ENCODE assay signal across 8 mouse cellular contexts in genomic region chr15:100728586-100728985, GRCm38 (mm10). TPM values are rescaled to one million over a fixed set of nuclear protein-coding genes. Genes with fewer than 3 reads are reported as not detected.
A peak's percentile ranks its signal among the peaks of the same experiment; 100 is the strongest.
DNase-seq lines count a peak whose midpoint lies in the region; ATAC-seq and TF ChIP-seq lines count a peak whose summit lies in the region.

No protein-coding gene starts in this region.

- TF ChIP-seq EP300 in lung, postnatal 0 days (IDR thresholded peaks at IDR 0.05): no peak

- H3K4me1 ChIP-seq in lung, postnatal 0 days (ENCODE audit: insufficient read depth, low read depth, low read length): 0 out of 2 replicates have a peak, but pooled peaks cover 6% of the 10 kb centered on the region
- H3K4me1 ChIP-seq in forebrain, embryonic 11.5 days (replicated peaks; ENCODE audit: control insufficient read depth, insufficient read depth, low read length): peaks cover 5% of the 10 kb centered on the region; the same call in 1 of the 2 replicates
- H3K4me1 ChIP-seq in liver, embryonic 13.5 days (replicated peaks): peaks cover 26% of the 10 kb centered on the region
- H3K4me1 ChIP-seq in stomach, embryonic 14.5 days (ENCODE audit: control insufficient read depth, insufficient read depth, low read length): peaks cover 6% of the 10 kb centered on the region; the same call in 1 of the 2 replicates

- DNase-seq in lung, postnatal 0 days (ENCODE audit: low spot score): peak; percentile 35
- DNase-seq in lung, postnatal 36 days: no peak
- no peak for DNase-seq in forebrain, embryonic 11.5 days (ENCODE audit: low spot score)
- no peak for DNase-seq in liver, embryonic 13.5 days
- no peak for DNase-seq in right cerebral cortex, postnatal 25 days
- DNase-seq in ovary, postnatal 14 days (ENCODE audit: low spot score): no peak
- DNase-seq in adrenal gland, adult (ENCODE audit: inconsistent age in 2 of 2, low spot score in 1 of 2): no peak

- TF ChIP-seq CTCF in lung, postnatal 0 days (IDR thresholded peaks at IDR 0.05): no peak

- no peaks in the 10 kb centered on the region for H3K36me3 ChIP-seq in lung, postnatal 0 days (ENCODE audit: insufficient read depth, low read length)
- no peaks in the 10 kb centered on the region for H3K36me3 ChIP-seq in forebrain, embryonic 11.5 days (ENCODE audit: control insufficient read depth, insufficient read depth, low read length)
- no peaks in the 10 kb centered on the region for H3K36me3 ChIP-seq in liver, embryonic 13.5 days
- no peaks in the 10 kb centered on the region for H3K36me3 ChIP-seq in stomach, embryonic 14.5 days (ENCODE audit: control insufficient read depth, insufficient read depth, low read length)

- H3K27me3 ChIP-seq in lung, postnatal 0 days (replicated peaks; ENCODE audit: insufficient read depth, low read length): peaks cover 26% of the 10 kb centered on the region
- H3K27me3 ChIP-seq in forebrain, embryonic 11.5 days (ENCODE audit: control insufficient read depth, insufficient read depth, low read length): peaks cover 33% of the 10 kb centered on the region
- peaks cover 78% of the 10 kb centered on the region for H3K27me3 ChIP-seq in liver, embryonic 13.5 days
- peaks cover 24% of the 10 kb centered on the region for H3K27me3 ChIP-seq in stomach, embryonic 14.5 days (ENCODE audit: control insufficient read depth, insufficient read depth, low read length)

- 32% methylated on average over 9 of the region's 9 CpGs for WGBS in lung, postnatal 0 days
- 27% methylated on average over 9 of the region's 9 CpGs for WGBS in forebrain, embryonic 11.5 days
- WGBS in liver, embryonic 13.5 days (ENCODE audit: insufficient replicate concordance): 19% methylated on average over 9 of the region's 9 CpGs
- 37% methylated on average over 9 of the region's 9 CpGs for WGBS in stomach, embryonic 14.5 days

- no peak overlapping the region for H3K9ac ChIP-seq in lung, postnatal 0 days (replicated peaks; ENCODE audit: low read depth)
- no peak overlapping the region for H3K9ac ChIP-seq in forebrain, embryonic 11.5 days (ENCODE audit: low read length)
- peak overlapping the region; percentile 47; the same call in 1 of the 2 replicates for H3K9ac ChIP-seq in liver, embryonic 13.5 days
- H3K9ac ChIP-seq in stomach, embryonic 14.5 days (replicated peaks; ENCODE audit: low read depth, low read length): no peak overlapping the region

- H3K4me2 ChIP-seq in lung, postnatal 0 days (replicated peaks; ENCODE audit: low read depth, low read length): peak overlapping the region; percentile 43
- peak overlapping the region; percentile 52; the same call in 1 of the 2 replicates for H3K4me2 ChIP-seq in forebrain, embryonic 11.5 days (ENCODE audit: low read depth, low read length, severe bottlenecking)
- H3K4me2 ChIP-seq in liver, embryonic 13.5 days: peak overlapping the region; percentile 68
- H3K4me2 ChIP-seq in stomach, embryonic 14.5 days (replicated peaks; ENCODE audit: low read depth, low read length): peak overlapping the region; percentile 55

- H3K4me3 ChIP-seq in lung, postnatal 0 days (ENCODE audit: low read depth, low read length): peak overlapping the region; percentile 21; the same call in 1 of the 2 replicates
- H3K4me3 ChIP-seq in forebrain, embryonic 11.5 days (ENCODE audit: low read depth, low read length): peak overlapping the region; percentile 21; the same call in 1 of the 2 replicates
- peak overlapping the region; percentile 51 for H3K4me3 ChIP-seq in liver, embryonic 13.5 days (replicated peaks)
- peak overlapping the region; percentile 33 for H3K4me3 ChIP-seq in stomach, embryonic 14.5 days (ENCODE audit: low read depth, low read length)

- ATAC-seq in lung, postnatal 0 days: no peak
- ATAC-seq in forebrain, embryonic 11.5 days (replicated peaks; ENCODE audit: low FRiP score): no peak
- no peak for ATAC-seq in liver, embryonic 13.5 days (ENCODE audit: low read depth)
- ATAC-seq in stomach, embryonic 14.5 days (ENCODE audit: insufficient number of reproducible peaks, insufficient read depth, low FRiP score, low read depth): no peak

- H3K9me3 ChIP-seq in lung, postnatal 0 days (ENCODE audit: low read length): no peaks in the 10 kb centered on the region
- no peaks in the 10 kb centered on the region for H3K9me3 ChIP-seq in forebrain, embryonic 11.5 days (ENCODE audit: control insufficient read depth, low read length)
- H3K9me3 ChIP-seq in liver, embryonic 13.5 days (replicated peaks): no peaks in the 10 kb centered on the region
- H3K9me3 ChIP-seq in stomach, embryonic 14.5 days (ENCODE audit: control insufficient read depth, low read depth, low read length): no peaks in the 10 kb centered on the region; the same call in 1 of the 2 replicates

- no peak overlapping the region for H3K27ac ChIP-seq in lung, postnatal 0 days (ENCODE audit: low read length)
- H3K27ac ChIP-seq in forebrain, embryonic 11.5 days (ENCODE audit: low read depth, low read length): no peak overlapping the region
- no peak overlapping the region for H3K27ac ChIP-seq in liver, embryonic 13.5 days
- no peak overlapping the region for H3K27ac ChIP-seq in stomach, embryonic 14.5 days (ENCODE audit: low read length)

RNA-seq across cellular contexts. Expression of gene Galnt6, which starts 0.6 kb away (rescaled TPM):
- 1.2 TPM in 2 replicates for polyA plus RNA-seq in lung, postnatal 0 days (2015; fragmentation: Nextera tagmentation; extraction: Ambion mirVana)
- 0.12 and 0.20 TPM in 2 replicates for polyA plus RNA-seq in forebrain, embryonic 11.5 days (2014; fragmentation: Nextera tagmentation; extraction: Ambion mirVana)
- 1.1 and 1.3 TPM in 2 replicates for polyA plus RNA-seq in liver, embryonic 13.5 days (2015; fragmentation: Nextera tagmentation; extraction: Ambion mirVana)
- polyA plus RNA-seq in stomach, embryonic 14.5 days (2014; fragmentation: Nextera tagmentation; extraction: Ambion mirVana): 3.0 and 3.3 TPM in 2 replicates

RNA-seq across cellular contexts. Expression of gene Slc4a8, which starts 33.0 kb away (rescaled TPM):
- 3.9 and 5.5 TPM in 2 replicates for polyA plus RNA-seq in lung, postnatal 0 days (2015; fragmentation: Nextera tagmentation; extraction: Ambion mirVana)
- polyA plus RNA-seq in forebrain, embryonic 11.5 days (2014; fragmentation: Nextera tagmentation; extraction: Ambion mirVana): 12.3 and 12.8 TPM in 2 replicates
- 0.34 and 0.51 TPM in 2 replicates for polyA plus RNA-seq in liver, embryonic 13.5 days (2015; fragmentation: Nextera tagmentation; extraction: Ambion mirVana)
- polyA plus RNA-seq in stomach, embryonic 14.5 days (2014; fragmentation: Nextera tagmentation; extraction: Ambion mirVana): 5.6 and 5.7 TPM in 2 replicates

RNA-seq across cellular contexts. Expression of gene Cela1, which starts 40.9 kb away (rescaled TPM):
- 5.0 and 11.4 TPM in 2 replicates for polyA plus RNA-seq in lung, postnatal 0 days (2015; fragmentation: Nextera tagmentation; extraction: Ambion mirVana)
- 1.1 and 1.3 TPM in 2 replicates for polyA plus RNA-seq in forebrain, embryonic 11.5 days (2014; fragmentation: Nextera tagmentation; extraction: Ambion mirVana)
- polyA plus RNA-seq in liver, embryonic 13.5 days (2015; fragmentation: Nextera tagmentation; extraction: Ambion mirVana): 8.2 and 11.8 TPM in 2 replicates
- 6.2 and 25.7 TPM in 2 replicates for polyA plus RNA-seq in stomach, embryonic 14.5 days (2014; fragmentation: Nextera tagmentation; extraction: Ambion mirVana)

RNA-seq across cellular contexts. Expression of gene Bin2, which starts 59.2 kb away (rescaled TPM):
- 4.2 and 4.5 TPM in 2 replicates for polyA plus RNA-seq in lung, postnatal 0 days (2015; fragmentation: Nextera tagmentation; extraction: Ambion mirVana)
- polyA plus RNA-seq in forebrain, embryonic 11.5 days (2014; fragmentation: Nextera tagmentation; extraction: Ambion mirVana): 3.9 and 5.4 TPM in 2 replicates
- polyA plus RNA-seq in liver, embryonic 13.5 days (2015; fragmentation: Nextera tagmentation; extraction: Ambion mirVana): 19.7 and 25.7 TPM in 2 replicates
- 3.2 and 6.6 TPM in 2 replicates for polyA plus RNA-seq in stomach, embryonic 14.5 days (2014; fragmentation: Nextera tagmentation; extraction: Ambion mirVana)
